Mouse (Mus musculus): Measurements from ENCODE around the gene Kank2. TPM values are rescaled to one million over a fixed set of nuclear protein-coding genes. Genes with fewer than 3 reads are reported as not detected.
"Not testable (repeated sequence)": the region's sequence is repeated elsewhere in the genome, so short reads cannot be mapped to it uniquely, and the experiment has no call there.

The Kank2 gene
- polyA plus RNA-seq, 2 experiments from 2014 or later: not detected

DNA sequence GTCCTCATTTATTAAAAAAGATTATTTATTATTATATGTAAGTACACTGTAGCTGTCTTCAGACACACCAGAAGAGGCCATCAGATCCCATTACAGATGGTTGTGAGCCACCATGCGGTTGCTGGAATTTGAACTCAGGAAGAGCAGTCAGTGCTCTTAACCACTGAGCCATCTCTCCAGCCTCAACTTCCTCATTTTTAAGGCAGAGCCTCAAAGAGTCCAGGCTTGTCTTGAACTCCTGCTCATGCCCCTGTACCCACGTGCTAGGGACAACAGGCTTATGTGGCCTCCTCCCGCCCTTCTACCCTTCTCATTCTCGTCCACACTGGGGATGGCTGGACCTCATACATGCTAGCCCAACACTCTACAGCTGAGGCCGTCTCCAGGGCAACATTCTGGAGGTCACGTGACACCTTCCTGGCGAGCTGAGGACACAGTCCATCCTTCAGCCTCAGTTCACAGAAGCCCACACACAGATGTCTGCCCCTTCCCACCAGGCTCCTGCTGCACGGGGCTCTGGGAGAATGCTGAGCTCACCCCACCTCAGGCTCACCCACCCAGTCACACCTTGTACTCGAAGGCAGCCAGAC, 18.3 kb upstream of the Kank2 start:
- no peak for ATAC-seq

- ATAC-seq: no peak
Observed at GRCm38 (mm10) chr9:21811170-21811569, 12.6 kb upstream of the Kank2 start.

- no peak for ATAC-seq
Observed at GRCm38 (mm10) chr9:21808561-21808960, 10.0 kb upstream of the Kank2 start.

- no peak for ATAC-seq
Observed at GRCm38 (mm10) chr9:21806976-21807375, 8.4 kb upstream of the Kank2 start.

- no peak for ATAC-seq
Observed at GRCm38 (mm10) chr9:21806363-21806762, 7.8 kb upstream of the Kank2 start.

DNA sequence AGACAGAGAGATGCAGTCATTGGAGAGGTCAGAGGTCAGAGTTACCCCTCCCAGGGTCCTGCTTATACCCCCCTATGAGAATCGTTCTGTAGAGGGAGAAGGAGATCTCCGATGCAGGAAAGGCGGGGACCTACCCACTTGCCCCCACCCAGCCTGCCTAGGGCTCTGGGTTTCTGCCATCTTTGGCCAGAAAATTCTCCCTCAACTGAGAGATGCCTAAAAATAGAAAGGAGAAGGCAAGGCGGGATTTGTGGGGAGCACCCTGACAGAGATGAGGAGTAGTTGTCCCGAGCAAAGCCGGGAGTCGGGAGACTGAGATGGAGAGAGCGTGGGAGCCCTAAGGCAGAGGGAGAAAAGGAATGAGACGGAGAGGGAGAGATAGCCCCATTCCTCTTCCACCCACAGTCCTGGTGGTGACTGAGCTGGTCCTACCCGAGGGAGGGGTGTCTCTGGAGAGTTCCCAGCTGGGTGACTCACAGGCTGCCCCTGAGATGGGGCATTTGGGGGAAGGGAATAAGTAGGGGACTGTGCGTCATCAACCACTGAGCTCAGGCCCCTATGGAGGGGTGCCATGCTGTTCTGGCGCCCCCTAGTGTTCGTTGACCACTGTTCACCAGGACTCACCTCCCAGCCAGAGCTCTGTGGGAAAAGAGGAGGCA, 5.6 kb upstream of the Kank2 start:
- peak; percentile 57 for ATAC-seq

- no peak for ATAC-seq
Observed at GRCm38 (mm10) chr9:21801591-21801990, 3.0 kb upstream of the Kank2 start.

DNA sequence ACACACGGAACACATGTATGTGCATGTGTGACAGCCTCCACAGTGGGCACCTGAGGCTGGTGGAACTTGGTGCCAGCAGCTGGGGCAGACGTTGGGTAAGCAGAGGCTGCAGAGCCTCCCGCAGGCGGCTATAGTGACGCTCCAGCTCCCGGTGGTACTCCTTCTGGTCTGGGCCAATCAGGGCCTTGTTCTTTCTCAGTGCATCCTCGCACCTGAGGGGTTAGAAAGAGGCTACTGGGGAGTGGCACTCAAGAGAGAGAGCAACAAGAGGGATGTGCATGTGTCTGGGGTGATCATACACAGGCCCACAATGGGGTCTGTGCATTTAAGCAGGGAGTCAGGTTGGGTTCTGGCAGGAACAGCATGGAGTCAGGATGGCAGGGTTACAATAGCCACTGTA, 2.6 kb upstream of the Kank2 start:
- ATAC-seq: no peak

DNA sequence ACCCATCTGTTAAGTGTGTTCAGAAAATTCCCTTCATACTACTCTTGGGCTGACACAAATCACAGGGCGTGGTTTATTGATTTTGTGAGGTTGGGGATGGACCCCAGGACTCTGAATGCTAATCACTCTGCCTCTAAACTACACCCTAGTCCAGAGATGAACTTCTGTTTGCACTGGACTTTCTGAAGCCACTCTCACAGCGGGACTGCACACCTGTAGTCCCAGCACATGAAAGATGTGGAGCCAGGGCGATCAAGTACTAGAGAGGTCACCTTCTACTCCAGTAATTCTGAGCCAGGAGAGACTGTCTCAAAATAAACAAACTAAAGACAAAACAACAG, 436 bp upstream of the Kank2 start:
- no peak for ATAC-seq

DNA sequence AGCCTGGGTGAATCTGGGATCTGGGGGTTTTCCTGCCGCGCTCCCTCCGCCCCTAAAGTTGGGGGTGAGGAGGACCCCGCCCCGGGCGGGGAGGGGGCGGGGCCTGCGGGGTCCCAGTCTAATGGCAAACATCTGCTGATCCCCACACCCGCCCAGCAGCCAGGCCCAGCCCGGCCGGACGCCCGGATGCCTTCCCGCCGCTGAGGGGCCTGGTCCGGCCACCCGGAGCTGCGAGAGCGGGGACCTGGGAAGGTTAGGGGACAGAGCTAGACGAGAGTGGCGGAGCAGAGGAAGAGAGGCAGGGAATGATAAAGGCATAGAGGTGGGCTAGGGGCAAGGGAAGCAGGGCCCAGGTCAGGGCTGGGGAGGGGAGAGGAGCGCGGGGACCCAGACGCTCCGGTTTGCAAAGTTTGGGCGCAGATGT, 611 bp downstream of the Kank2 start:
- ATAC-seq: no peak

GRCm38 (mm10) chr9:21796919-21797318, 1.6 kb downstream of the Kank2 start:
- ATAC-seq: no peak

- ATAC-seq: no peak
Observed at GRCm38 (mm10) chr9:21796259-21796658, 2.3 kb downstream of the Kank2 start.

DNA sequence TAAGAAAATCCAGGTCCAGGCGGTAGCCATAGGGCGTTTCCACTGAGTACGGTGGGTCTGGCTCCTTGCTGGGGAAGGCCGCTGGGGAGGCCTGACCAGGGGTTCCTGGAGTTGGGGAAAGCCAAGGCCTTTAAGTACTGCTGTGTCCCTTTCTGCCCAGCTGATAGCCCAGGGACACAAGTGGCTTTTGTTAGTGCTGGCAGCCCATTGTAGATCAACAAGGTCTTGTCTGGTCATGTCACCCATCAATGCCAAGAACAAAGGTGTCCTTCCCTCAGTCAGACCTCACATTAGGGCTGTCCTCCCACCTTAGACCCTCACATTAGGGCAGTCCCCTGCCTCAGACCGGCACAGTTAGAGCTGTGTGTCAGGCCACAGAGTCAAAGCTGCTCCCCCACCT, 3.0 kb downstream of the Kank2 start:
- ATAC-seq: no peak

- no peak for ATAC-seq
Observed at GRCm38 (mm10) chr9:21794925-21795324, 3.6 kb downstream of the Kank2 start.

- ATAC-seq: no peak
Observed at GRCm38 (mm10) chr9:21794344-21794834, 4.2 kb downstream of the Kank2 start.

- not testable (repeated sequence) for ATAC-seq
Observed at GRCm38 (mm10) chr9:21793507-21793906, 5.0 kb downstream of the Kank2 start.

DNA sequence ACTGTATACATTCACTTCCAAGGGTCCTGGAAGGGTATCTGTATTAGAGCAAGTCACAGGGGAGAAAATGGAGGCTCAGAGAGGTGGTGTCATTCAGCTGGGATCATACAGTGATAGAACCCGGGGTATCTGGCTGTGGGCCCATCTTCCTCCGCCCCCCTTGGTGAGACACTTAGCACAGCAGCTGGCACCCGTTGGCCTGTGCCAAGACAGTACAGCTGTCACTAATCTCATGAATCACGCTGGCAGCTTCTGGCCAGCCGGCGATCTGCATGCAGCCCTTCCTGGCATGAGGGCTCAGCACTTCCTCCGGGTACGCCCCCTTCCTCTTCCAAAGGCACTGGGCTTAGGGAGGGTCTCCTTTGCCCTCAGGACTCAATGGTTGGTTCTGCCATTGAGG, 5.9 kb downstream of the Kank2 start:
- ATAC-seq: no peak

GRCm38 (mm10) chr9:21791861-21792260, 6.7 kb downstream of the Kank2 start:
- ATAC-seq: no peak

GRCm38 (mm10) chr9:21788234-21788633, 10.3 kb downstream of the Kank2 start:
- ATAC-seq: no peak

DNA sequence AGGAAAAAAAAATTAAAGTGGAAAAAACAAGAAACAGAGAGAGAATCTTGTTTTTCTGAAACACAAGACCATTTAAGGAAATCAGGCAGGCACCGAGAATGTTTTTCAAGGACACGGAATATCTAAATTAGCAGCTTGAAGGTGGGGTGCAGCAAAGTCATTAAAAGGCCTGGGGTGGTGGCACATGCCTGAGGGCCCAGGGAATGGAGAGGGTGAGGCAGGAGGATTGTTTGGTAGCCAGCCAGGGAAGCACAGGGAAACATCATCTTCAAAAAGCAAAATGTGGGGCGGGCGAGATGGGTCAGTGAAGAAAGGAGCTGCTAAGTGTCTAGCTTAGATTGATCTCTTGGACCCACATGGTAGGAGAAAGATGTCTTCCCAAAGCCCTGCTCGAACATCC, 10.9 kb downstream of the Kank2 start:
- ATAC-seq: no peak

- peak; percentile 49 for ATAC-seq
Observed at GRCm38 (mm10) chr9:21786906-21787305, 11.6 kb downstream of the Kank2 start.

DNA sequence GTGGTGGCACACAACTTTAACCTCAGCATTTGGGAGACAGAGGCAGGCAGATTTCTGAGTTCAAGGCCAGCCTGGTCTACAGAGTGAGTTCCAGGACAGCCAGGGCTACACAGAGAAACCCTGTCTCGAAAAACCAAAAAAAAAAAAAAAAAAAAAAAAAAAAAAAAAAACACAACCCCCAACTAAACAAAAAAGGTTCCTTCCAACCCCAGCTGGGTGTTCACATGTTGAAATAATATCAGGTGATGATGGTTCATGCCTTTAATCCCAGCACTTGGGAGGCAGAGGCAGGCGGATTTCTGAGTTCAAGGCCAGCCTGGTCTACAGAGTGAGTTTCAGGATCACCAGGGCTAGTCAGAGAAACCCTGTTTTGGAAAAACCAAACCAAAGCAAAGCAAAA, 12.2 kb downstream of the Kank2 start:
- not testable (repeated sequence) for ATAC-seq

DNA sequence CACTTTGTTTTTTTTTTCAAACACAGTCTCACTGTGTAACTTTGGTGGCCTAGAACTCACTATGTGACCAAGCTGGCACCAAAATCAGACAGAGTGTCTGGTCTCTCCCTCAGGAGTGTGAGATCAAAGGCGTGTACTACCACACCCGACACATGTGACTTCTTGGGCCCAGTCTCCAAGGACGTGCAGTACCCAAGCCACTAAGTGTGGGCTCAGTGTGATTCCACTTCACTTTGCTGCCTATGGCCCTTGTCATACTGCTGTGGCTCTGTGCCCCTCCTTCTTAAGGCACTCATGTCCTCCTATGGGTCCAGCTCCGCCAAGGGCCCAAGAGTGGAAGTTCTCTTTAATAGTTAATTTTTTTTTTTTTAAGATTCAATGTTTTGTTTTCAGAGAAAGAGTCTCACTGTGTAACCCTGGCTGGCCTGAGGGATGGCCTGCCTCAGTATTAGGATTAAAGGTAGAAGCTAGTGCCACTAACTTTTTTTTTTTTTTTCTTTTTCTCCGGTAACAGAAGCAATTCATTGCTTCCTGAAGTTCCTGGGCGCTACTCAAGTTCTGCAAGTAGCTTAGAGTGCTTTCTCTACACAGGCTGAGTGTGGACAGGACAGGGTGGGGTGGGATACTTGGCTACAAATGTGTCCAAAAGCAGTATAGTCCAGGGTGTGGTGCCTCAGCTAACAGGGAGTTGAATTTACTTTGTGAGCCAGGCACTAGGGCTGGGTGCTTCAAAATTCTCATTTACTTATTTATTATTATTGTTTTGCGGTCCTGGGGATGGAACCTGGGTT, 13.8 kb downstream of the Kank2 start:
- no peak for ATAC-seq

All from activated CD4-positive, CD25-positive, alpha-beta regulatory T cell, adult 4 months (primary cell).